Mouse (Mus musculus) bone marrow, adult 2 months (tissue): ENCODE measurements around the gene Snx10.

ENCODE experiments used
- CTCF ChIP-seq: fragments of 200-500 bp; IDR thresholded peaks from 2 replicates; pipeline ENCODE4 v1.5.1; 2011; ENCODE audit warnings: low read length, control low read depth; ENCODE audit not compliant: control insufficient read depth, insufficient read depth
- POLR2A ChIP-seq: fragments of 200-500 bp; IDR thresholded peaks from 2 replicates; pipeline ENCODE4 v1.6.1; 2011; ENCODE audit warnings: low read depth, mild to moderate bottlenecking, control low read depth, low read length, borderline replicate concordance; ENCODE audit not compliant: control insufficient read depth

GRCm38 (mm10) chr6:51566771-51567680 is 43.3 kb downstream of the Snx10 start:
- TF ChIP-seq CTCF = no peak
- no peak for TF ChIP-seq POLR2A
